Mouse (Mus musculus): ENCODE data around the gene Arhgap21.

GRCm38 (mm10) chr2:20864569-20864968 is 104.1 kb downstream of the Arhgap21 start:
- TF ChIP-seq CTCF (IDR thresholded peaks at IDR 0.05; ENCODE audit: control insufficient read depth, insufficient read depth, insufficient replicate concordance, low read depth, low read length), result no peak
- TF ChIP-seq POLR2A (IDR thresholded peaks at IDR 0.05; ENCODE audit: control insufficient read depth, low read depth, low read length), result no peak

Measured in testis, adult 2 months (tissue).